Mouse (Mus musculus) liver, embryonic 14.5 days (tissue): ENCODE measurements around the gene Eef1akmt2.

Source experiments
- CTCF ChIP-seq: IDR thresholded peaks from 2 replicates; pipeline ENCODE4 v1.5.1; 2016; ENCODE audit warnings: antibody characterized with exemption, low read depth, control low read depth
- EP300 ChIP-seq: IDR thresholded peaks from 2 replicates; pipeline ENCODE4 v1.6.1; 2016; ENCODE audit warnings: antibody characterized with exemption, low read depth

DNA sequence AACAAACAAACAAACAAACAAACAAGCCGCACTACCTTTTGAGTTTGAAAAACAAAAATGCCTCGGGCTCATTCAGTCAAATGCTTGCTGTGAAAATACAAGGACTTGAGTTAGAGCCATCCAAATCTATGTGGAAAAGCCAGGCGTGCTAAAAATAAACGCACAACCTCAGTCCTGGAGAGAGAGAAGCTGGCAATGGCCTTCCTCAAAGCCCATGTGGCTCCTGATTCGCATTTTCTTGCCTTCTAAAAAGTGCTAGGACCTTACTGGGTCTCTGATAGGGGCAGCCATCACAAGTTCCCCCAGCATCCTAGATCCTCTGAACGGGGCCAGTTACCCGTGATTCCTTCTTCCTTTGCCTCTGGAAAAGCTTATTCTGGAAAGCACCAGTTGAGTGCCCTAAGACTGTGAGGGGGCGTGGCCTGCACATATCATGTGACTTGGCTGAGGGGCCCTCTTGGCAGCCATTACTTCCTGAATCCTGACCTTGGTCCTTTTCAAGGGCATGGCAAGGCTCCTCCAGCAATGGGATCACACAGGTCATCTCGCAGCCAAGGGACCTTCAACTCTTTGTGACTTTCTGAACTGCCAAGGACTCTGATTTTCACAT, 43.8 kb upstream of the Eef1akmt2 start:
- TF ChIP-seq CTCF (no peak), EP300 (no peak)
